Mouse (Mus musculus) urinary bladder, postnatal 4 days (tissue): ENCODE results near the gene Mavs.
A peak's percentile ranks its signal among the peaks of the same experiment; 100 is the strongest.

Experiments
- DNase-seq, 2 experiments: peaks; one replicate each; pipeline ENCODE4 v3.0.0; 2021 to 2022; ENCODE audit warnings: low spot score in 2 of 2

Gene Mavs

DNA sequence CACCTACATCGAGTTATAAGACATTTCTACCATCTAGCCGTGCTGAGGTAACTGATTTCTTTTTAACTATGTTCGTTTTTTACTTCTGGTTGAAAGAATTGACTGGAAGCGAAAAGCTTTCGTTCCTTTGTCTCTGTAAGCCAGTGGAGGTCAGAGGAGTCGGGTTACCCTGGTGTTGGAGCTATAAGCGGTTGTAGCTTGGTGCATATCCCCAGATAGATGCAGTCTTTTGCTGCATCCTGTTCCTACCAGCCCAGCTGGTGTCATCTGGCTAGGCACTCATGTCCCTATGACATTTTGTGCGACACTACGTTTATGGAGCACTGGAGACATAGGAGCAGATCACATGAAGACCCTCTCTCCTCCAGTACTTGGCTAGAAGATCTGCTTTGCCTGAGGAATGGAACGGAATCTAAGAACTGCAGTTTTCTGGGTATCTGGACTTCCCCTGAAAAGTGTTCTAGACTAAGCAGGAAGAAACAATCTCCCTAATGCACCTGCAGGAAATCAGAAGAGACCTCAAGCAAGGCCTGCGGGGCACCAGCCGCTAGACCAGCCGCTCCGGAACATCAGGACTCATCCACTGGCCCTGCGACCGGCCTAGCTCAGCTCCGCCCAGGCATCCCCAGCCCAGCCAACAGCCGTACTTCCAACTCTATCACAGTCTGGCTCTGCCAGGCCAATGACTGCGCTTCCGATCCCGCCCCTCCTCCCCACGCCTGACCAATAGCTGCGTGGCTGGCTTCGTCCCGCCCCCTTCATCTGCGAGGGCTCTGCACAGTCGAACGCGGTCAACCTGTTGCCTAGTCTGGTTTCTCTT, at the start of gene Mavs:
Gene Mavs, plus strand, starts transcription at position 757 of the 820 bp plus-strand sequence.
- peak; percentile 94 to 97 for DNase-seq

DNA sequence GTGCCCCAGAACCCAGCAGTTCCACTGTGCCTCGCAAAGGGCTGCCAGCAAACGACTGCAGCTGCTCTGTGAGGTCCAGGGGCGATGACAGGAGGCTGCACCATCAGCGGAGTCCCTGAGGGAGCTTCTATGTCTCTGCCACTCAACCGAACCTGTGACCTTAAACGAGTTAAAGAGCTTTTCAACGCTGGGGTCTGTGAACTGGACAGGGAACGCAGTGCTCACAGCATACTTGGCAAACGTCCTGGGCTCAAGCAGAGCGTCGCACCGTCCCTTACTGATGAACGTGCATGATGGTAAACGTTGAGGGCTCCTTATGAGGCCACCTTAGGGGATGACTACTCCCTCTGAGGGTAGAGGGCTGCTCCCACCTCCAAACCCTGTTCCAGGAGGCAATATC, 47.5 kb upstream of the Mavs start:
- DNase-seq = no peak

DNA sequence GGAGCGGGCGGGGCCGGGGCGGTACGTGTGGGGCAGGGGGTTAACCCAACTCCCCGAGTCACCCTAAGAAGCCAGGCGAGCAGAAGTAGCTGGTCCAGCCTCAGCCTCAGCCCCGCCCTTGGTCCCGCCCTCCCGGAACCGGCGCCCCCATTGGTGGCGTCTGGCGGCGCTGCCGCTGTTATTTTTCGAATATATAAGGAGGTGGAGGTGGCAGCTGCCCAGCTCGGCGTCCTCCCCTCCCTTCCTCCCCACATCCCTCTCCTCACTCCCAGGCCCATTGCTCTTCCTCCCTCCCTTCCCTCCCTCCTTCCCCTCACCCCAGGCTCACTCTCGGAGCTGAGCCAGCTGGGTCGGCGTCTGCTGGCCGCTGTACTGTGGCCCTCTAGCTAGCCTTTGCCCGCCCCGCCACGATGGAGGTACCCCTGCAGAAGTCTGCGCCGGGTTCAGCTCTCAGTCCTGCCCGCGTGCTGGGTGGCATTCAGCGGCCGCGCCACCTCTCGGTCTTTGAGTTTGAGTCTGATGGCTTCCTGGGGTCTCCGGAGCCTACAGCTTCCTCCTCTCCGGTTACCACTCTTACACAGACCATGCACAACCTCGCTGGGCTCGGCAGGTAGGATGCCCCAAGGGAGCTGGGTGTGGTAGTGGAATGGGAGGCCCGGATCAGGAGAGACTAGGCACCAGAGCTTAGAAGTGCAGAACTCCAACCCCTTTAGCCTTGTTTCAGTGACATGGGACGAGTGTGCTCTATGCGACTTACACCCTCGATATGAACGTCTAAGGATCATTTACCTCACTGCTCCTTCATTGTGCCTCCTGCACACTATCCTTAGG, 46.9 kb upstream of the Mavs start, which contains the start of the genes Cdc25b and Spef1:
Gene Cdc25b, plus strand, starts transcription at position 179 of the 831 bp plus-strand sequence.
Gene Spef1, minus strand, starts transcription at position 512 of the 831 bp plus-strand sequence.
- peak; percentile 86 to 89 for DNase-seq

DNA sequence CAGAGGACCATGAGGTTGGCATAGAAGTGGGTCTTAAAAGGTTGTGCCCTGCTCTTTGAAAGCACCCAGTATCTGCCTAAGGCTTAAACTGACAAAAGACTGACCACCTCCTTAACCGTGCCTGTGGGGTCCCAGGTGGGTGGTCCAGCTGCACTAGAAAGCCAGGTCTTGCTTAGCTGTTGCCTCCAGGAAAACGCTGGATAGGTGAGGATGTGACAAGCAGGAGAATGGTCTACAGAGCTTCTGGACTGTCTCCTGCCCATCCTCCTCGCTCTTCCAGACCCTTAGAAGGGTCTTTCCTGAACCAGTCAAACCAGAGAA, 46.3 kb upstream of the Mavs start:
- no peak for DNase-seq

DNA sequence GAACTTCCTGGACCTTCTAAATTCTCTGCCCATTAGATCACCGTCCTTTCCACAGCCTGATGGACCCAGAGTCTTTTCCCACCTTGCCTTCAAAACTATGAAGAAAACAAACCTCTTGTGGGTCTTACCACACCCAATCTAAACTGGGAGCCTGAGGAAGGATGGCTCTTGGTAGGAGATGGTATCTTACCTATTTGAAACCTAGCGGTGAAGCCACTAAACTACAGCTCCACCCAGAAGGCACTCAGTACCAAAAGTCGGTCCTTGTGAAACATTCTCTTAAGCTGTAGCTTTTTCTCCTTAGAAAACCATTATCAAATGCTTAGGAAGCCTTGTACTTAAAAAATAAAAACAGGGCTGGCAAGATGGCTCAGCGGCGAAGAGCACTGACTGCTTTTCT, 45.6 kb upstream of the Mavs start:
- no peak for DNase-seq

DNA sequence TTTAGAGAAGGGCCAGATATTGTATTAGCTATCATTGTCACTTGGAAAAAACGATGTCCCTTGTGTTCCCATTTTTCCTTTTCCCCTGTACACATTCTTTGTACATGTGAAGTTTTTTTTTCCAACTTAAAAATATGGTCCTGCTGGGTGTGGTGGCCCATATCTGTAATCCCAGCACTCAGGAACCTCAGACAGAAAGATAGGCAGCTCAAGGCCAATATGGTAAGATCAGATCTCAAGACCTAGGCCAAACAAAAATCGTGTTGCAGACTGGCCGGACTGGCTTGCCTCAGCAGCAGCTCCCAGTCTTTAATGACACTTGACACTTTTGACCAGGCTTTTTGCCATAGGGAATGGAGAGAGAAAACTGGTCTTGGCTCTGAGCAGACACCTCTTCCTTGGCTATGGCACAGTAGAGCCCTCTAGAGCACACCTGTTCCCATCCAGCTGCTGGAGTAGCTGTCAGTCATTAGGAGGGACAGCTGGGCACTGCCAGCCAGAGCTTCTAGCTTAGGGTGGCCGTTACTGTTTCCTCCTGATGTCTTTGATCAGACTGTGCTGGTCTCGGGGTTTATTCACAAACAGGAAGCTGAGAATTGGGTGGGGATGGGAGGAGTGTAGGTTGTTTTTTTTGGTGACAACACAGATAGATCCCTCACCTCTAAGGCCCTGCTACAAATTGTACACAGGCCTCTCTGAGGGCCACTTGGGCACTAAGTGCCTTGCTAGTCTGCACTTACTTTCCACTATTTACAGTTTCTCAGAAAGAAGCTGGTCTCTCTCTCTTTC, 44.1 kb upstream of the Mavs start:
- no peak for DNase-seq

DNA sequence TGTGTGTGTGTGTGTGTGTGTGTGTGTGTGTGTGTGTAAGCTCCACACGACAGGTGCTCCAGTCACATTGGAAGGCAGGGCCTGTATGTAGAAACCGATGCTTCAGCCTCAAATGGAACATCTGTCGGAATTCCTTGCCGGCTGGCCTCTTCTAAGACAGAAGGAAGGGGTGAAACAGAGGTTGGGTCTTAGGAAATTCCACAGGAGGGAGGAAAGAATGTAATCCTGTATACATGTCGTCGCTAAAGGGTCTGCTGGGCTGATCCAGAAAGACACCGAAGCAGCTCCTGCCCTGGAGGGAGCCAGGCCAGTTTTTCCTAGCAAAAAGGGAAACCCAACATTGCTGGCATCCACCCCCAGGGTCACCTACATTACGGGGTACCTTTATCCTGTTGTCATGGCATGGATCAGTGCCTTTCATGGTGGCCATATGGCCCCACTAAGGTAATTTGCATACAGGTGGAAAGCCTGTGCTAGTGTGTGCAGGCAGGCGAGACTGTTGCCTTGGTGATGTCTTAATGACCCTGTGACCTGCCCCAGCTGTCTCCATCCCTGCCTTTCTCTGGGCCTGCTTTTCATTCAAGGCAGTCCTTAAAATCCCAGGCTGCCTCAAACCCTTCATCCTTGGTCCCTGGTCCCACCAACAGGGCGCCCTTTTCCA, 43.4 kb upstream of the Mavs start:
- DNase-seq = no peak

DNA sequence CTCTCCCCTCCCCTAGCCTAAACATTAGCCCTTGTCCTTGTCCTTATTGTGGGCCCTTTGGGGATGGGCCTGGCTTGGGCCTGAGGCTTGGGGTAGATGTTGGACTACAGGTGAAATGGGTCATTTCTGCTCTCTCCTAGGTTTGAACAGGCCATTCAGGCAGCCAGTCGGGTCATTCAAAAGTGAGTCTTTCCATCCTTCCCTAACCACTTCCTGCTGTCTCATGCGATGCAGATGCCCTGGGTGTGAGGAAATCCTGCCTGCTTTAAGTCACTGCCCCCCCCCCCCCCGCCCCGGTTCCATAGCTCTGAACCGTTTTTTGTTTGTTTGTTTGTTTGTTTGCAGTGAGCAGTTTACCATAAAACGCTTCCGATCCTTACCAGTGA, 42.9 kb upstream of the Mavs start:
- DNase-seq = no peak

DNA sequence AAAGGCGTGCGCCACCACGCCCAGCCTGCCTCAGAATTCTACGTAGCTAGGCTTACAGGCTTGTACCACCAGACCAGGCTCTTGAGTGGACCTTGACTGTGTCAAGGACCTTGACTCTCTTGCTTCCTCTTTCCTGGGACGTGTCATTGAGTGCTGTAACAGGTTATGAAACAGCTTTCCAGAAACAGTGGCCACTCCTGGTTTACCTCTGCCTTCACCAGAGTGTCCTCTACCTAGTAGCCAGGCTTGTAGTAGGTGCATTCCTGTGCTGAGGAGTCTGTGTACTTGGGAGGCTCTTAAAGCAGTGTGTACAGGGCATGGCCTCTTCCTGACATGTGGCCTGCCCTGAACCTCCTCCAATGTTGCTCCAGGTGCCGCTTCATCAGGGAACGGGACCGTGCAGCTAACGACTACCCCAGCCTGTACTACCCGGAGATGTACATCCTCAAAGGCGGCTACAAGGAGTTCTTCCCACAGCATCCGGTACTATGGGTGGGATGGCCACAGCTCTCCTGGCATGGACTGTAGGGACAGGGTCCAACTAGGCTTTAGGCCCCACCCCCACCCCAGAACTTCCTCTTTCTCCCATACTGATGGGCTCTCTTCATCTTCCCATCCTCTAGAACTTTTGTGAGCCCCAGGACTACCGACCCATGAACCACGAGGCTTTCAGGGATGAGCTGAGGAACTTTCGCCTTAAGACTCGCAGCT, 37.1 kb upstream of the Mavs start:
- no peak for DNase-seq

DNA sequence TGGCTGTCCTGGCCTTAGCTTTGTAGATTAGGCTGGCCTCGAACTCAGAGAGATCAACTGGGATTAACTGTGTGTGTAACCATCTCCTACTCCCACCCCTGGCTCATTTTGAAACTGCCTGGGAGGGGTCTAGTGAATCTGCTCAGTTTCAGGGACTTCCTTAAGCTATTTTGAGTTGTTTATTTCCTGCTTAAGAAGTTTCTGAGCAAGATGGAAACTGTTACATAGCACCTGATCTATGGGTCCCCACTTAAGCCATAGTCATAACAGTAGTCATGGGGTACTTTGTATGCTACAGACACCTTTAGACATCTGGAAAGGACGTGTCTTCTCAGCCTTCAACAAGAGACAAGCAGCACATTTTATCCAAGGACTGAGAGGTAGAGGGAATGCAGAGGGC, 33.2 kb upstream of the Mavs start:
- no peak for DNase-seq

DNA sequence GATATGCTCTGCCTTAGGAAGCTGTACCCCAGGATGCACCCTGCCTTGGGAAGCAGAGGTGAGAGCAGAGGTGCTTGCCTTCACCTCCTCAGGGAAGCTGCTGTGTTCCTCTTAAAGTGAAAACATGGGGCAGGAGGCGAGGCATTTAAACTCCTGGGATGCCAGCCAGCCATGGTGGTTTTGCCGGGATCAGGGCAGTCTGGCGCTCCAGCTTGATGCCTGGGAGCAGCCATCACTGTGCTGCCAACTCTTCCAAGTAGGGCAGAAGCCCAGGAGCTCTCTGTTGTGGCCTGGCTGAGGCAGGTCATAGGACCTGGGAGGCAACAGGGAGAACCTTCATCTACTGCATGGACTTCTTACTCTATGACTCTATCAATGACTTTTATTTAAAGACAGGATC, 32.6 kb upstream of the Mavs start:
- DNase-seq = no peak

DNA sequence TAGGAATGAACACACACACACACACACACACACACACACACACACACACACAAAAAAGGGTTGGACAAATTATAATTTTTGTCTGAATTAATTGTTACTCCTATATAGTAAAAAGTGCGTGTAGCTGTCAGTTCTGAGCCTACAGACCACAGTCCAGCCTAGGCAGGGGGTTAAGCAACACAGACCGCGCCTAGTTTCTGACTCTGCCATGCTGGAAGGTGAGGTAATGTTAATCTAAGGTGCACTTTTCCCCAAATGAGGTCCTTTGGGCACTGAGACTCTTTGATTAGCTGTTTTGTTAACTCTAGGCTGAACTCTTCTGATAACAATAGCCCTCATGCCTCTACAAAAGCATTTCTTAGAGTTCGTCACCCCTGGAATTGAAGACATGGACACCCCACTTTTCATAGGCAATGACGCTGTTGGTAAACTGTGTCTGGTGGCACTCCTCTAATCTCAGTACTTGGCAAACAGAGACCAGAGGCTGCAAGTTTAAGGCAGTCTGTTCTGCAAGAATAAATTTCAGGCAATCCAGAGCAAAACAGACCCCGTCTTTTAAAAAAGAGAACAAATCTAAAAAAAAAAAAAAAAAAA, 29.9 kb upstream of the Mavs start:
- DNase-seq = no peak

DNA sequence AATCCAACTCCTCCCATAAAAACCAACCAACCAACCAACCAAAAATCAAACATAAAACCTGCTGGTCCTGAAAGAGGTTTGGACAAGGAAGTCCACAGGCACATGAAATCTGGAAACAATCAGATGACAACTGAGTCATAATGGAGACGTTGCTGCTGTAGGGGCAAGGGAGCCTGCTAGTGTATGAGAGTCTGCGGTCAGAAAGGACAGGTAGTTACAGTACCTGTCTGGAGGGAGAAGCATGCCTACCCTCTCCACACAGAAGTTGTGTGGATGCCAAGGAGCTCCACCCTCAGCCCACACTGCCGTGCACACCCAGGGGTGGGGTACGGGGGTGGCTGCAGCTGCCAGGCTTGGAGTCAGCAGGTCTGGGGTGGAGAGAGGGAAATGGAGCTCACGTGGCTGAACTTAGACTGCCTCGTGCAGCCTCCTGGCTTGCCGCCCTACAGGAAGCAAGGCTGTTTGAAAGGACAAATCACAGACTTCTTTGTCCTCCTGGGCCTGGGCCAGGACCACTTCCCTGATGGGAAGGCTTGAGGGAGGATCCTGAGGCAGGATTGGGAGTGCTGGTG, 29.4 kb upstream of the Mavs start:
- peak; percentile 92 to 96 for DNase-seq

DNA sequence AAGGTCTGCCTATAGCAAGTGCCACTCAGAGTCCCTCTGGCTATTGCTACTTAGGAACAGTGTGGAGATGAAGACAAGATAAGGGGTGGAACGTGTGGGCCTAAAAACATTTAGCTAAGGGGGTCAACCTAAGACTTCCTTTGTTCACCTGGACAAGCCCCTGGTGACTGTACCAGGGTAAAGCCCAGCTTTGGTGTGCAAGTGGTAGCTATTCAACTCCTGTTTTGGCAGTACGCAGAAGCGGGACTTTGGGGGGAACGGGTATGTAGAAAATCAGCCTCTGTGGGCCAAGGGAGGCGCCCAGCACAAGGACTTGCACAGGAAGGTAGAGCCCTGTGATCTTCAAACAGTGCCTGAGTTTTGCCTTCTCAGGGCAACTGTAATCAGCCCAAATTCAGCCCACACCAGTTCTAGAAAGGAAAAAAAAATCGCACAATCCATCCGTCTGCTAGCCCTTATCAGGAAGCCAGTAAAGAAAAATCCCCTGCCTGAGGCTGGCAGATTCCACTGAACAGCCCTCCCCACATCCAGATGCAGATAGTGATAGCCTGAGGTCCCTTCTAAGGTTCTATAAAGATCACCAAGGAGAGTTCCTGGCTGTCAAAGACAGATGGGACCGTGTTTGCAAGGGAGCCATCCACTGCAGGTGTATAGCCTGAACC, 28.2 kb upstream of the Mavs start:
- no peak for DNase-seq

DNA sequence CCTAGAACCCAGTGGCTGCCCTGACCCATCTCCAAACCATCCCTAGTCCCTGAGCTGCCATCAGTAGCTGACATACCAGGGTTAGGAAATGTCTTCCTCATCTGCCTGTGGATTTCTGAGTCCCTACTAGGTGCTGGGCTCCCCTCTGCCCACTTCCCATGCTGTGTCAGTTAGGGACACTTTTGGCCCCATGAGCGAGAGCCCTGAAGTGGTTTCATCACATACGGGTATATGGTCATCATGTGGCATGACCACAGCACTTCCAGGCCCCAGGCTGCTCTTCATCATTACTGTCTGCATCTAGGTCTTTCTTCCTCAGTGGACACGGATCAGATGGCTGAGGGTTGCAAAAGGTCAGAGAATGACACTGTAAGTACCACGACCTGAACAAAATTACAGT, 27.1 kb upstream of the Mavs start, which contains the start of gene Ap5s1:
Gene Ap5s1, plus strand, starts transcription at position 301 of the 400 bp plus-strand sequence.
- DNase-seq = no peak

DNA sequence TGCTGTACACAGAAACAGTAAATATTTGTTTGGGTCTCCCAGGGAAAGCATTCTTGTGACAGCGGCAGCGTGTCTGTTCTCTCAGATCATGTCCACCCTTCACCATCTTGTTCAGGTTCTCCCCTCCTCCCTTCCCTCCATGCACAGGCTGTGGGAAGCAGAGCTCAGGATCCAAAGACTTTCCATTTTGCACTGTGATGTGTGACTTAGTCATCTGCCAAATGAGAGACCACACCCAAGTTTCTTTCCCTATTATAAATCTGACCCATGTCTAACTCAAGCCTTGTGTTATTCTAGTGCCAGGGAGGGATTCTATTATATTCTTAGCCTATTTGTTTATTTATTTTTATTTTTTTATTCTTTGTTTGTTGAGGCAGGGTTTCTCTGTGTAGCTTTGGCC, 25.5 kb upstream of the Mavs start:
- DNase-seq = no peak

DNA sequence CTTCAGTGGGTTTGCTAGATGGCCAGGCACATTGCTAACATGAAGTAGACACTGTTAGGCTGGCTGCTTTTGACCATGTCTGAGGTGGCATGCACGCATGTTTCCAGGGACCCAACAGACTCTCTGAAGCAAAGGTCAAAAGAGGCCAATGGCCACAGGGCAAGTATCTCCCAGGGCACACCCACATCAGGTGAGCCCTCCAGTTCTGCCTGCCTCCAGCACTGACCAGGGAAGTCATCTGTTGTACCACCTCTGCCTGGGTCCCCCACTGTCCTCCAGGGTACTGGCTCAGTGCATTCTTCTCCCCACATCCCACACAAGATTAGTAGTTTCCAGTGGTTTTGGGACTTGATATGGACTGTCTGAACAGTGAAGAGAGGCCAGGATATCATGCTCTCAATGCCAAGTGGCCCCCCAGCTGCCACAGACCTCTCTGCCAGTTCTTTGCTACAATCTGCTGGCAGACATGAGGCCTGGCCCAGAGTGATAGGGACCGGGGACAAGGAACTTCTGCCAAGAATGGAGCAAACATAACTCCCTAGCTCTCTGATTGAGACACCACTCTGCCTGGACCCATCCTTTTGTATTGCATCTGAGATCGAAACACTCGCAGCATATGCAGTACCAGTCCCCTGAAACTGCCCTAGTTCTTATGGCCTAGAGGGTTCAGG, 24.6 kb upstream of the Mavs start:
- DNase-seq = no peak

DNA sequence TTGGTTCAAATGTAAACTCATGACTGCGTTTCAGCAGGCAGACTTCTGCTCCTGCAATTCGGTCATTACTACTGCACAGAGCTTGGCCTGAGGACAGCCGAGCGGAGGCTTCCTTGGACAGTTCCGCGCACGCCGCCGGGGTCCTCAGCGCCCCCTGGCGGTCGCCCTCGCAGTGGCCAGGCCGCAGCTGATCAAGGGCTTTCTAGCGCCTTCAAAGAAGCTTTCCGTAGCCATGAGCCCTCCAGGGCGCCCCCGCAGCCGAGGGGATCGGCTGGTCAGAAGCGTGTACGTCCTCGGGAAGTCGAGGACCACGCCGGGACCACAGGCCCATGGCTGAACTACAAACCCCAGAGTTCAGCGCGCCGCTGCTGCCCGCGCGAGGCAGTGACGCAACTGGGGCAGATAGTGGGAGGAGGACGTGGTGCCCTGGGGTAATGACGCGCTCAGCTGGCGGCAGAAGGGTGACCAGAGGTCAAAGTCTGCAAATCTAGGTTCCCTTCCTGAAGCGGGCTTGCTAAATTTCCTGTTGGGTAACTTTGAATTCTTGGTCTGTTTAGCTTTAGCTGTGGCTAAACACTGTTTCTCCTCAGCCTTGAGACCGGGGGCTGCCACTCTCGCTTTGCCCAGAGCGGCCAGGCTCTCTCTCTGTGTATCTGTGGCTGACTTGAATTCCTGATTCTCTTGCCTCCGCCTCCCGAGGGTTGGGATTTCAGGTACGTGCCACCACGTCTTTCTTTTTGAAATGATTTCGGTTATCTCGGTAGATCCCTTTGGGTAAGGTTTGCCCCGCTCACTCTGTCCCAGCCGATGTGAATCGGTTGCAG, 23.7 kb upstream of the Mavs start:
- DNase-seq = peak; percentile 94 to 97
